Mouse (Mus musculus): ENCODE results near the gene Pgap3.

Gene Pgap3

GRCm38 (mm10) chr11:98400161-98400726, at the start of gene Pgap3:
Pgap3 (minus strand) TSS chr11:98400490.
- in situ Hi-C loops (cut with MboI, MseI), result no loop called here

GRCm38 (mm10) chr11:98449419-98449818, 49.1 kb upstream of the Pgap3 start:
- in situ Hi-C loops (cut with MboI, MseI), result no loop called here

GRCm38 (mm10) chr11:98448191-98448790, 48.0 kb upstream of the Pgap3 start:
- in situ Hi-C loops (cut with MboI, MseI), result no loop called here

GRCm38 (mm10) chr11:98447475-98447834, 47.2 kb upstream of the Pgap3 start:
- in situ Hi-C loops (cut with MboI, MseI), result no loop called here

- in situ Hi-C loops (cut with MboI, MseI), result no loop called here
Observed at GRCm38 (mm10) chr11:98446562-98447474, 46.5 kb upstream of the Pgap3 start.

GRCm38 (mm10) chr11:98446213-98446561, 45.9 kb upstream of the Pgap3 start, which contains the start of gene Grb7:
Grb7 (plus strand) TSS chr11:98446394.
- in situ Hi-C loops (cut with MboI, MseI), result no loop called here

GRCm38 (mm10) chr11:98445679-98446078, 45.4 kb upstream of the Pgap3 start:
- in situ Hi-C loops (cut with MboI, MseI), result no loop called here

GRCm38 (mm10) chr11:98445238-98445637, 44.9 kb upstream of the Pgap3 start:
- in situ Hi-C loops (cut with MboI, MseI), result no loop called here

GRCm38 (mm10) chr11:98443688-98444087, 43.4 kb upstream of the Pgap3 start:
- in situ Hi-C loops (cut with MboI, MseI), result no loop called here

GRCm38 (mm10) chr11:98438331-98439158, 38.3 kb upstream of the Pgap3 start, which contains the start of gene Mien1:
Mien1 (minus strand) TSS chr11:98438991.
- in situ Hi-C loops (cut with MboI, MseI), result no loop called here

- in situ Hi-C loops (cut with MboI, MseI), result no loop called here
Observed at GRCm38 (mm10) chr11:98437441-98437840, 37.2 kb upstream of the Pgap3 start.

- in situ Hi-C loops (cut with MboI, MseI), result no loop called here
Observed at GRCm38 (mm10) chr11:98435723-98436122, 35.4 kb upstream of the Pgap3 start.

GRCm38 (mm10) chr11:98431743-98432502, 31.6 kb upstream of the Pgap3 start:
- in situ Hi-C loops (cut with MboI, MseI), result no loop called here

GRCm38 (mm10) chr11:98428436-98428835, 28.1 kb upstream of the Pgap3 start:
- in situ Hi-C loops (cut with MboI, MseI), result no loop called here

GRCm38 (mm10) chr11:98426592-98426991, 26.3 kb upstream of the Pgap3 start:
- in situ Hi-C loops (cut with MboI, MseI), result no loop called here

- in situ Hi-C loops (cut with MboI, MseI), result no loop called here
Observed at GRCm38 (mm10) chr11:98418939-98419547, 18.8 kb upstream of the Pgap3 start.

GRCm38 (mm10) chr11:98418273-98418672, 18.0 kb upstream of the Pgap3 start:
- in situ Hi-C loops (cut with MboI, MseI), result no loop called here

- in situ Hi-C loops (cut with MboI, MseI), result no loop called here
Observed at GRCm38 (mm10) chr11:98417074-98417473, 16.8 kb upstream of the Pgap3 start.

- in situ Hi-C loops (cut with MboI, MseI), result no loop called here
Observed at GRCm38 (mm10) chr11:98414162-98414561, 13.9 kb upstream of the Pgap3 start.

GRCm38 (mm10) chr11:98413731-98414130, 13.4 kb upstream of the Pgap3 start:
- in situ Hi-C loops (cut with MboI, MseI), result no loop called here
